8 mouse cellular contexts compared by ENCODE assay signal in genomic region chr11:73159957-73160810, GRCm38 (mm10). TPM values are rescaled to one million over a fixed set of nuclear protein-coding genes. Genes with fewer than 3 reads are reported as not detected.
A peak's percentile ranks its signal among the peaks of the same experiment; 100 is the strongest.
DNase-seq lines count a peak whose midpoint lies in the region; ATAC-seq and TF ChIP-seq lines count a peak whose summit lies in the region.

P2rx5 (plus strand) TSS chr11:73160421.

- TF ChIP-seq EP300 in liver, embryonic 14.5 days (IDR thresholded peaks at IDR 0.05; ENCODE audit: low read depth): no peak

- ATAC-seq in inflammation-experienced regulatory T-cells, adult 6 months: peak; percentile 32
- peak; percentile 37; the same call in 1 of the 2 replicates for ATAC-seq in liver, embryonic 14.5 days (ENCODE audit: insufficient read depth)
- ATAC-seq in neural tube, embryonic 13.5 days (ENCODE audit: low read depth): peak; percentile 53; the same call in 1 of the 2 replicates

- H3K27me3 ChIP-seq in liver, embryonic 14.5 days (ENCODE audit: control insufficient read depth, insufficient read depth, low read length): peaks cover 19% of the 10 kb centered on the region
- peaks cover 37% of the 10 kb centered on the region for H3K27me3 ChIP-seq in neural tube, embryonic 13.5 days

- peaks cover 0 to 2% of the 10 kb centered on the region in 2 experiments; a peak in 1 of 4 replicates for H3K4me1 ChIP-seq in liver, embryonic 14.5 days (replicated peaks; ENCODE audit: control insufficient read depth in 2 of 2, insufficient read depth in 2 of 2, low read length in 1 of 2)
- peaks cover 14% of the 10 kb centered on the region for H3K4me1 ChIP-seq in neural tube, embryonic 13.5 days (replicated peaks)

- DNase-seq in layer of hippocampus, adult 2 months (ENCODE audit: low spot score in 2 of 2): no peak
- no peak for DNase-seq in layer of hippocampus, adult 9-11 months
- DNase-seq in adrenal gland, postnatal 36 days: peak; percentile 74 to 79
- peak; percentile 42 to 55 for DNase-seq in gastrocnemius, adult 8-10 months (ENCODE audit: low spot score in 2 of 2)
- DNase-seq in liver, embryonic 14.5 days (ENCODE audit: low read depth in 3 of 3, low spot score in 3 of 3): no peak
- no peak for DNase-seq in c-Kit-positive CD71-positive TER-119-positive erythroid progenitor cells, embryonic 14.5 days (ENCODE audit: low spot score)

- no peaks in the 10 kb centered on the region for H3K36me3 ChIP-seq in liver, embryonic 14.5 days (replicated peaks; ENCODE audit: control insufficient read depth, insufficient read depth, low read depth)
- no peaks in the 10 kb centered on the region for H3K36me3 ChIP-seq in neural tube, embryonic 13.5 days

- WGBS in liver, embryonic 14.5 days (ENCODE audit: insufficient replicate concordance): 3% methylated on average over 49 of the region's 49 CpGs
- 4% methylated on average over 49 of the region's 49 CpGs for WGBS in neural tube, embryonic 13.5 days

- H3K9me3 ChIP-seq in liver, embryonic 14.5 days (ENCODE audit: control insufficient read depth, low read length): no peaks in the 10 kb centered on the region
- H3K9me3 ChIP-seq in neural tube, embryonic 13.5 days: no peaks in the 10 kb centered on the region

- H3K27ac ChIP-seq in layer of hippocampus, adult 2 months: peak within 1 kb of the TSS; percentile 48; the same call in 1 of the 2 replicates
- H3K27ac ChIP-seq in liver, embryonic 14.5 days: no peak within 1 kb of the TSS
- H3K27ac ChIP-seq in neural tube, embryonic 13.5 days (replicated peaks): no peak within 1 kb of the TSS

- H3K9ac ChIP-seq in liver, embryonic 14.5 days (replicated peaks): no peak within 1 kb of the TSS
- H3K9ac ChIP-seq in neural tube, embryonic 13.5 days: peak within 1 kb of the TSS; percentile 75

- H3K4me2 ChIP-seq in liver, embryonic 14.5 days (ENCODE audit: low read depth): peak within 1 kb of the TSS; percentile 57
- H3K4me2 ChIP-seq in neural tube, embryonic 13.5 days: peak within 1 kb of the TSS; percentile 77

- peak within 1 kb of the TSS; percentile 50 for H3K4me3 ChIP-seq in layer of hippocampus, adult 2 months
- H3K4me3 ChIP-seq in liver, embryonic 14.5 days (ENCODE audit: insufficient read depth in 1 of 2, low read depth in 2 of 2, low read length in 2 of 2): peak within 1 kb of the TSS; percentile 17 to 38; a peak in 3 of 4 replicates
- H3K4me3 ChIP-seq in neural tube, embryonic 13.5 days: peak within 1 kb of the TSS; percentile 43

- no peak for TF ChIP-seq CTCF in layer of hippocampus, adult 2 months (conservative IDR thresholded peaks at IDR 0.05)
- TF ChIP-seq CTCF in liver, embryonic 14.5 days (IDR thresholded peaks at IDR 0.05; ENCODE audit: low read depth): no peak

RNA-seq across cellular contexts. Expression of gene P2rx5, which starts in this region (rescaled TPM):
- 1 to 10 TPM; 2.0 to 3.1 TPM for total RNA-seq in layer of hippocampus, adult 2 months (2021)
- total RNA-seq in adrenal gland, postnatal 36 days (2021): 1 to 10 TPM; 5.1 to 6.5 TPM
- 1 to 10 TPM; 6.4 to 9.5 (median 7.0) TPM for total RNA-seq in gastrocnemius, adult 8-10 months (2022)
- under 1 TPM in 2 of 3 experiments, not detected in 1; 0.23 to 0.24 TPM for polyA plus RNA-seq in inflammation-experienced regulatory T-cells, adult 6 months (2017; shearing (Covaris generic))
- polyA plus RNA-seq in liver, embryonic 14.5 days (2012; rRNA removed): 0.05 and 0.08 TPM in 2 replicates
- polyA plus RNA-seq in liver, embryonic 14.5 days (2014; fragmentation: Nextera tagmentation; extraction: Ambion mirVana): 0.15 and 0.16 TPM in 2 replicates
- 0.45 and 0.63 TPM in 2 replicates for polyA plus RNA-seq in neural tube, embryonic 13.5 days (2015; fragmentation: Nextera tagmentation; extraction: Ambion mirVana)

Comparison
In these comparisons a context has a peak if more than half of its experiments do, and no peak if none do; other contexts are left out.
1. Peak in ATAC-seq in inflammation-experienced regulatory T-cells, adult 6 months; RNA of the gene not detected or under 1 TPM.
2. Peak in ATAC-seq, H3K4me3 ChIP-seq and H3K4me2 ChIP-seq in liver, embryonic 14.5 days; RNA of the gene not detected or under 1 TPM.
3. Peak in ATAC-seq, H3K4me3 ChIP-seq, H3K9ac ChIP-seq and H3K4me2 ChIP-seq in neural tube, embryonic 13.5 days; RNA of the gene not detected or under 1 TPM.
4. DNase-seq: peak in adrenal gland, postnatal 36 days (2 of 2) and gastrocnemius, adult 8-10 months (2 of 2); none in layer of hippocampus, adult 2 months (0 of 2), layer of hippocampus, adult 9-11 months (single experiment), liver, embryonic 14.5 days (0 of 3) and c-Kit-positive CD71-positive TER-119-positive erythroid progenitor cells, embryonic 14.5 days (single experiment).
5. Peak in every context shown above with its lines, with median percentiles within 50 percentile points of each other: H3K4me3 ChIP-seq and ATAC-seq.